Comparison of ENCODE assay signal across 23 mouse cellular contexts in genomic region chr11:96692250-96692649, GRCm38 (mm10).
"Had no signal": no experiment of that assay in that cellular context is flagged by ENCODE, and none has a peak within 500 bp of the region (broad histone marks: within the 10 kb centered on the region; RNA-seq: fewer than 3 reads in every experiment).

No protein-coding gene starts in this region.

- H3K4me3 ChIP-seq: heart, embryonic 13.5 days; heart, embryonic 15.5 days; hindbrain, embryonic 13.5 days; hindbrain, embryonic 15.5 days; kidney, embryonic 15.5 days; limb, embryonic 13.5 days; limb, embryonic 15.5 days; liver, embryonic 12.5 days had no signal

- H3K27me3 ChIP-seq: heart, embryonic 15.5 days; hindbrain, embryonic 13.5 days; hindbrain, embryonic 15.5 days; limb, embryonic 15.5 days; liver, embryonic 12.5 days had no signal

- DNase-seq: gastrocnemius, postnatal 25 days; heart, adult 18-20 months; heart, postnatal 14 days; heart, postnatal 36 days; kidney, adult 11 months; kidney, adult 2 months; kidney, adult 9 months; kidney, postnatal 14 days; kidney, postnatal 36 days; layer of hippocampus, adult 9-11 months; layer of hippocampus, postnatal 36 days; left cerebral cortex, postnatal 4 days had no signal

- H3K36me3 ChIP-seq: heart, embryonic 13.5 days; heart, embryonic 15.5 days; hindbrain, embryonic 13.5 days; hindbrain, embryonic 15.5 days; kidney, embryonic 15.5 days; limb, embryonic 13.5 days; limb, embryonic 15.5 days; liver, embryonic 12.5 days had no signal

- H3K4me1 ChIP-seq: heart, embryonic 13.5 days; heart, embryonic 15.5 days; limb, embryonic 13.5 days; limb, embryonic 15.5 days; liver, embryonic 12.5 days had no signal

- H3K9me3 ChIP-seq: heart, embryonic 13.5 days; heart, embryonic 15.5 days; hindbrain, embryonic 13.5 days; hindbrain, embryonic 15.5 days; limb, embryonic 13.5 days; limb, embryonic 15.5 days; liver, embryonic 12.5 days had no signal

- H3K27ac ChIP-seq: heart, embryonic 13.5 days; heart, embryonic 15.5 days; hindbrain, embryonic 13.5 days; hindbrain, embryonic 15.5 days; hindbrain, postnatal 0 days; kidney, embryonic 15.5 days; kidney, postnatal 0 days; limb, embryonic 13.5 days; limb, embryonic 15.5 days; liver, embryonic 12.5 days; liver, embryonic 14.5 days had no signal
